Mouse (Mus musculus) erythroblast, embryonic 14.5 days (primary cell): ENCODE measurements around the gene Rfx2. TPM values are rescaled to one million over a fixed set of nuclear protein-coding genes. Genes with fewer than 3 reads are reported as not detected.

Source experiments
- H3K27me3 ChIP-seq: 2 replicates; pipeline ENCODE4 v1.6.1; 2012; ENCODE audit warnings: inconsistent platforms; ENCODE audit not compliant: control insufficient read depth
- H3K36me3 ChIP-seq: 2 replicates; pipeline ENCODE4 v1.6.1; 2012; ENCODE audit warnings: mild to moderate bottlenecking, inconsistent platforms; ENCODE audit not compliant: control insufficient read depth
- H3K4me1 ChIP-seq: 2 replicates; pipeline ENCODE4 v1.6.1; 2012; ENCODE audit warnings: inconsistent platforms; ENCODE audit not compliant: control insufficient read depth
- H3K4me3 ChIP-seq: replicated peaks from 2 replicates; pipeline ENCODE3; 2012; ENCODE audit warnings: moderate library complexity, mild to moderate bottlenecking, inconsistent platforms
- H3K9me3 ChIP-seq: 2 replicates; pipeline ENCODE4 v1.6.1; 2012; ENCODE audit warnings: low read length, inconsistent platforms, mixed read lengths; ENCODE audit not compliant: control insufficient read depth
- GATA1 ChIP-seq: IDR thresholded peaks from 2 replicates; pipeline ENCODE4 v1.6.1; 2012; ENCODE audit warnings: low read length, inconsistent platforms, mixed read lengths
- TAL1 ChIP-seq: IDR thresholded peaks from 3 replicates; pipeline ENCODE4 v1.6.1; 2012; ENCODE audit warnings: low read length, inconsistent platforms, mixed read lengths
- polyA plus RNA-seq: library from polyadenylated mRNA; stranded (reverse); fragments of >175 nt; gene quantifications from 2 replicates; pipeline ENCODE4 v1.2.3, GENCODE M21; 2012

Gene Rfx2
- 26.9 and 29.2 TPM in 2 replicates for polyA plus RNA-seq

DNA sequence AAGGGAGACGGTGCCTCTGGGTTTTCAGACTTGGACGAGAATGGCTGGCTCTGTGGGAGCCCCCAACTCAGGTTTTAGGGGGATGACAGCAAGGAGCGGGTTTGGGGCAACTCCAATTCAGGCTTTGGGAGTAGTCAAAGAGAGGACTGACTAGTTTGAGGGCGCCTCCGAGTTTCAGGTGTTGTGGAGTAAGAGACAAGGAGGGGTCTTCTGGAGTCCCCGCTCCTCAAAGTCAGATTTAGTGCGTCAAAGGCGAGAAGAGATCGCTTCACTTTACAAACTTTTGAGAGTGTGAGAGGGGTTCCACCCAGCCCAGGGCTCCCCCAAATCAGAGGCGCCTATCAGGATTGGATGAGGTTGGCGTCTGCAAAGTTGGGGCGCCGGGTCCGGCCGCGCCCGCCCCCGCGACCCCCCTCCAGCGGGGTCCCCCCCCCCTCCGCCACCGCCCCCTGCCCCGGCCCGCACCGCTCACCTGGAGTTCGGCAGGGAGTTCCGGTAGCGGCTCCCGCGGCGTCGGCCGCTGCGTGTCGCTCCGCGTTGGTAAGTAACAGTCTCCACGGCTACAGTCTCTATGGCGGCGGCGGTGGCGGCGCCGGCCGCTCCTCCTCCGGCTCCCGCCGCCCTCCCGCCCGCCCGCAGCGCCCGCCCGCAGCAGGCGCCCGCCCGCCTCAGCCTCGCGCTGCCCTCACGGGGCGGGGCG, at the start of gene Rfx2:
Gene Rfx2, minus strand, starts transcription at position 603 of the 700 bp plus-strand sequence.
- Histone ChIP-seq H3K9me3 (no peaks in the 10 kb centered on the region), H3K4me1 (peaks cover 57% of the 10 kb centered on the region), H3K27me3 (peaks cover 5% of the 10 kb centered on the region; the same call in 1 of the 2 replicates), H3K36me3 (peaks cover 36% of the 10 kb centered on the region), H3K4me3 (peak within 1 kb of the TSS; percentile 93)
- TF ChIP-seq TAL1: no peak
- TF ChIP-seq GATA1: no peak

DNA sequence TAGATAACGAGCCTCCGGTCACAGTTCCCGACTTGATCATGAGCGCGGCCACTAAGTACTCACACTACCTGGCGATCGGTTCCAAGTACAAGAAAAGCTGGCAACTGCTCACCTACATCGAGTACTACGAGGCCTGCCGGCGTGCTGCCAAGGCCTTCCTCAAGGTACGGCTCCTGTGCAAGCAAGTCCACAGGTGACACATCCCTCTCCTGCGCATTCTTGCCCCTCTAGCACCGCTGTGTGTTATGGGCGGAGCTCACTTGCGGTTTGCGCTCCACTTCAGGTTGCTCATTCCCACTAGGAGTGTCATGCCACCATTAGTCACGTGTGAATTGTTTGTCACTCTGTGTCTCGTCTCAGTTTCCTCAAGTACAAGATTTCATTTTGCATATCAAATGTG, 46.6 kb upstream of the Rfx2 start:
- Histone ChIP-seq H3K9me3 (no peaks in the 10 kb centered on the region), H3K27me3 (no peaks in the 10 kb centered on the region; the same call in 1 of the 2 replicates), H3K36me3 (no peaks in the 10 kb centered on the region), H3K4me1 (no peaks in the 10 kb centered on the region), H3K4me3 (no peak overlapping the region)
- TF ChIP-seq GATA1 (no peak), TAL1 (no peak)

DNA sequence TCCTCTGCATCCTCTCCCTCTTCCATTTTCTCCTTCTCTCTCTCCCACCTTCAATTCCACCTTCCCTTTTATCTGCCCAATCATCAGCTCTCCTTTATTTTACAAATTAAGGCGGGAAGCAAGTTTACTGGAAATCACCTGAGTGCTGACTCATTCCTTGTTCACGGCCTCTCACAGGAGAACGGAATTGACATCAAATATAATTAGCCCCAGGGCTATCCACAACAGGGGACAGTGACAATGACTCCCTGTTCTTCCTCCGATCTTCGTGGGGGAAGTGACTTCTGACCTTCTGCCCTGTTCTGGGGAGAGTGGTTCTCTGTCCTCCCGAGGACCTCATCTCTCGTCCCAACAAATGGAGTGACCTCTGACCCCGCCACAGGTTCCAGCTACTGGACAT, 46.2 kb upstream of the Rfx2 start:
- Histone ChIP-seq H3K9me3 (no peaks in the 10 kb centered on the region), H3K4me3 (no peak overlapping the region), H3K4me1 (no peaks in the 10 kb centered on the region), H3K27me3 (no peaks in the 10 kb centered on the region; the same call in 1 of the 2 replicates), H3K36me3 (no peaks in the 10 kb centered on the region)
- TF ChIP-seq TAL1: no peak
- TF ChIP-seq GATA1: no peak

DNA sequence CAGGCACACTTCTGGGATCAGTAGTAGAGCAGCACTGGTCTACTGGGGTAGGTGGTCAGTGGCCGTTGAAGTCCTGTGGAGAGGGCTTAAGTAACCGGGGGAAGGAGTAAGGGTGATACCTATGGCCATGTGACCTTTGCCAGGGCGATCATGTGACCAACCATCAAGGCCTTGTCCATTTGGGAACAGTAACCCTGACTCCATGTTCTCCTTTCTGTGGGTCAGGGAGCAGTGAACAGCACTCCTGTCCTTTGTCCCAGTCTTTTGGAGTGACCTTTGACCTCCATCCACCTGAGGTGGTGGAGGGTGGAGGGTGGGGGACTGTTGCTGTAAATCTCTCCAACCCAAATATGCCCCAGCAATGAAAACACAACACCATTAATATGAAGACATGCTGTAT, 45.7 kb upstream of the Rfx2 start:
- no peak for TF ChIP-seq TAL1
- no peak for TF ChIP-seq GATA1
- no peaks in the 10 kb centered on the region for H3K4me1 ChIP-seq
- H3K9me3 ChIP-seq: no peaks in the 10 kb centered on the region
- H3K4me3 ChIP-seq: no peak overlapping the region
- H3K36me3 ChIP-seq: no peaks in the 10 kb centered on the region
- H3K27me3 ChIP-seq: no peaks in the 10 kb centered on the region; the same call in 1 of the 2 replicates

DNA sequence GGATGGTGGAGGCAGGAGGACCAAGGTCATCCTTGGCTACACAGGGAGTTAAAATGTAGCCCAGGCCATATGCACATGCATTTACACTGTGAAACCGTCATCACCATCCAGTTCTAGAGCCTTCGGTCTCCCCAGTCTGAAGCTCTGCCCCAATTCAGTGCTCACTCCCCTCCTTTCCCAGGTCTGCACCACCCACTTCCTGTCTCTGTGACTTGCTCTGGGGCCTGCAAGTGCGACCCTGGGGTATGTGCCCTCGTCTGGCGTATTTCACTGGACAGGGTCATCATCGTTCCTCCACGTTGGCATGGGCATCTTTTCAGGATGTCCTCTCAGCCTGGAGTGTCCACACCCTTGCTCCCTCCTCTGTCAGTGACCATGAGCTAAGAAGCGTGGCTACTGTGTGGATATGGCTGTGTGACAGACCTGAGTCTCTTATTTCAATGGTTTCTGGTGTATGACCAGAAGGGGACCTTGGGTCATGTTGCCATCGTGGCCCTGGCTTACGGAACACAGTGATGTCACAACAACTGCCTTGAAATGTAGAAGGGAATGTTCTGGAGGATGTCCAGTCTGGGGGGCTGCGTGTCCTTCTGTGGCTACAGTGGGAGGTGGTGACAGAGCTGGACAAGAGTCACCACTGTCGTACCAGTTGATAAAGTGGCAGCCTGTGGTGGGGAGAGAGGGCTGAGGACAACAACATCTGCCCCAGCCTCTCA, 44.3 kb upstream of the Rfx2 start, which contains the start of gene 1700061G19Rik:
Gene 1700061G19Rik, plus strand, starts transcription at position 542 of the 716 bp plus-strand sequence.
- Histone ChIP-seq H3K36me3 (no peaks in the 10 kb centered on the region), H3K4me1 (peaks cover 5% of the 10 kb centered on the region), H3K27me3 (no peaks in the 10 kb centered on the region; the same call in 1 of the 2 replicates), H3K9me3 (no peaks in the 10 kb centered on the region), H3K4me3 (no peak within 1 kb of the TSS)
- no peak for TF ChIP-seq GATA1
- TF ChIP-seq TAL1: no peak

DNA sequence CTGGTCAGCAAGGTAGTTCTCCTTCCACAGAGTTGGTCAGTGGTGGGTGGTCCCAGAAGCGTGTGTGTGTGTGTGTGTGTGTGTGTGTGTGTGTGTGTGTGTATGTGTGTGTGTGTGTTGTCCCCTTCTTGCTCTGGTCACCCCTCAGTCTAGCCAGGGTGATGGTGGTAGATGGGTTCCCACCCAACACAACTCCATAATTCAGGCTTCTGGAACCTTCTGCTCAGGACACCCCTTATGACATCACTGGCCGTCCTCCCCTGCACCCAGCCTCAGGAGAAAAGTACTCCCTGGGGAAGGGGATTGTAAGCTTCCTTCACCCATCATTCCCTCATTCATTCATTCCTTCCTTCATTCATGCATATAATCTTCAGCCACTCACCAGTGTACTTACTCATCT, 43.4 kb upstream of the Rfx2 start, which contains the start of gene Acsbg2:
Gene Acsbg2, minus strand, starts transcription at position 211 of the 400 bp plus-strand sequence.
- H3K27me3 ChIP-seq: no peaks in the 10 kb centered on the region; the same call in 1 of the 2 replicates
- H3K9me3 ChIP-seq: no peaks in the 10 kb centered on the region
- no peak within 1 kb of the TSS for H3K4me3 ChIP-seq

DNA sequence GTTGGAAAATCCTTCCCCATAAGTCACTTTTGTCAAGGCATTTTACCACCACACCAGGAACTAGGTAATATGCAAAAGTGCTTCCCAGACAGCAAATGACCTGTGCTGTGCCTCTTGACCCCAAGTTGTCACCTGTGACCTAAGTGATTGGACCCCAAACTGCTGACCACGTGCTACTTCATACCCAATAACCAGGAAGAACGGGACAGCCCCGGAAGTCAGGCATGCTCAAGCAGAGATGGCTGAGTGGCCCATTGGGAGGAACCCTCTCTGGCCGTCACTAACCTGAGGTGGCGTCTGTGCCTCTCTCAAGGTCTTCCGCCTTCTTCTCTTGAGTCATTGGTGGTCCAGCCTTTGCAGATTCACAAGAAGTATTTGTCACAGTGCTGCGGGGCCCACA, 41.7 kb upstream of the Rfx2 start:
- Histone ChIP-seq H3K27me3 (no peaks in the 10 kb centered on the region; the same call in 1 of the 2 replicates), H3K9me3 (no peaks in the 10 kb centered on the region), H3K4me1 (peaks cover 6% of the 10 kb centered on the region), H3K36me3 (no peaks in the 10 kb centered on the region), H3K4me3 (no peak overlapping the region)
- TF ChIP-seq TAL1: no peak
- no peak for TF ChIP-seq GATA1

More for the DNA sequence above, 43.4 kb upstream of the Rfx2 start, which contains the start of gene Acsbg2:
- TF ChIP-seq TAL1 (no peak), GATA1 (no peak)
- H3K36me3 ChIP-seq: no peaks in the 10 kb centered on the region
- peaks cover 6% of the 10 kb centered on the region for H3K4me1 ChIP-seq

DNA sequence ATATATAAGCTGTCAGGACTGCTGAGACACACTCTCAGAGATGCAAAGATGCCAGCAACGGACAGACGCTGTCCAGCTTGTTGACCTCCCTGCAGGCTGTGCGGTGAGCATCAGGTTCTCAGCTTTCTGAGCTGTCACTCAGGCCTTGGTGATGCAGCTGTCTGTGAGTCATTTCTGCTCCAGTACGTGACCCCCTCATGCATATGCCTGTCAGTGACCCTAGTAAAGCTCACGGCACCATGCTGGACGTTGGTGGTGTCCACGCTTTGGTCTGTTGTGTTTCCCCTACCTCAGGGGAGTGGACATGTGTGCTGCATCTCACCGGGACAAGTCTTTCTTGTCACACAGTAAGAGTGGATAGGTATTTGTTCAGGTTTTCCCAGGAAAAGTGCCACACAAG, 41.0 kb upstream of the Rfx2 start:
- TF ChIP-seq GATA1: no peak
- Histone ChIP-seq H3K9me3 (peaks cover 6% of the 10 kb centered on the region), H3K36me3 (no peaks in the 10 kb centered on the region), H3K4me3 (no peak overlapping the region), H3K4me1 (peaks cover 6% of the 10 kb centered on the region), H3K27me3 (no peaks in the 10 kb centered on the region; the same call in none of the 2 replicates)

DNA sequence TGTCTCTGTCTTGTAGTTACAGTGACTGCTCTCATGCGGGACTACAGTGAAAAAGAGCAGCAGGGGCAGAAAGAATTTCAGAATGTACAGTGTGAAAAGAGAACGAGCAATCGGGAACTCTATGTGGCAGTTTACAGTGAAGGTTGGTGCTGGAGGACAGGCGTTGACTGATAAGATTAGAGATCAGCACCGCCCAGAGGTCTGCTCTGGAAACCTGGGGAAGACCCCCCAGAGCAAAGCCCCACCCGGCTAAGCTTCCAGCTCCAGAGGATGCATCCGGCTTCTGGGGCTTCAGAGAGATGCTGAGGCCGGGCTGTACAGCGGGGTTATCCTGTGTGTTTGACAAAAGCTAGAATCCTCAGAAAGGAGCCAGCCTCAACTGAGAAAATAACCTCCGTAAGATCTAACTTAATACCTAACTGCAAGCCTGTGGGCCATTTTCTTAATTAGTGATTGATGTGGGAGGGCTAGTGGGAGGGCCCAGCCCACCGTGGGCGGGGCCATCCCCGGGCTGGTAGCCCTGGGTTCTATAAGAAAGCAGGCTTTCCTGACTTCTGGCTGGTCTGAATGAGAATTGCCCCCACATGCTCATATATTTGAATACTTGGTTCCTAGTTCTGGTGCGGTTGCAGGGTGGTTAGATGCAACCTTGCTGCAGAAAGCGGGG, 39.6 kb upstream of the Rfx2 start:
- H3K4me3 ChIP-seq: no peak overlapping the region

More for the DNA sequence above, 39.6 kb upstream of the Rfx2 start:
- TF ChIP-seq GATA1 (no peak), TAL1 (no peak)
- no peaks in the 10 kb centered on the region for H3K36me3 ChIP-seq
- peaks cover 6% of the 10 kb centered on the region for H3K4me1 ChIP-seq
- H3K9me3 ChIP-seq: peaks cover 10% of the 10 kb centered on the region
- no peaks in the 10 kb centered on the region; the same call in 1 of the 2 replicates for H3K27me3 ChIP-seq
